Mouse (Mus musculus): ENCODE results near the gene Cacna2d2. TPM values are rescaled to one million over a fixed set of nuclear protein-coding genes. Genes with fewer than 3 reads are reported as not detected.

Gene Cacna2d2
- polyA plus RNA-seq, 1 experiment from 2014 or later: 1.1 TPM

DNA sequence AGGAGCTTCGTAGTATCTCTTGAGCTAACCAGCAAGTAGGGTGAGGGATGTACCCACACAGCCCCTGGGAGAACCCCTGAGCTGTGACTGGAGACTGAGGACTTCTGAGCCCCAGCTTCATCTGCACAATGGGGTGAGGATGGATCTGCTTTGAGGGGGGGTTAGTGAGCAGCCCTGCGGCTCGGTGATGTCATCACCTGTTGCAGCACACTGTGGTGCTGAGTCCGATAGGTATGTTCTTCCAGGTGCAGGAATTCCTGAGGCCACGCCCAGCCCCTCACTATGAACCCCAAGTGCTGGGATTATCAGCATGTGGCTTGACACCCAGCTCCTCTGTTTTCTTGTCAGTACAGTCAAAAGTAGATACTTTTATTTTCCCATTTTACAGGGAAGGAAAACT, 84.3 kb downstream of the Cacna2d2 start:
- H3K27me3 ChIP-seq: 0 out of 2 replicates have a peak, but pooled peaks cover 4% of the 10 kb centered on the region
- no peaks in the 10 kb centered on the region for H3K36me3 ChIP-seq
- no peak overlapping the region for H3K27ac ChIP-seq
- no peaks in the 10 kb centered on the region for H3K9me3 ChIP-seq
- no peak overlapping the region for H3K4me3 ChIP-seq
- 88% methylated on average over 5 of the region's 5 CpGs for WGBS
- ATAC-seq (ENCODE audit: insufficient number of reproducible peaks, insufficient read depth, low FRiP score, low TSS enrichment): no peak
- peaks cover 30% of the 10 kb centered on the region for H3K4me1 ChIP-seq
- H3K4me2 ChIP-seq (replicated peaks): no peak overlapping the region
- no peak overlapping the region for H3K9ac ChIP-seq

DNA sequence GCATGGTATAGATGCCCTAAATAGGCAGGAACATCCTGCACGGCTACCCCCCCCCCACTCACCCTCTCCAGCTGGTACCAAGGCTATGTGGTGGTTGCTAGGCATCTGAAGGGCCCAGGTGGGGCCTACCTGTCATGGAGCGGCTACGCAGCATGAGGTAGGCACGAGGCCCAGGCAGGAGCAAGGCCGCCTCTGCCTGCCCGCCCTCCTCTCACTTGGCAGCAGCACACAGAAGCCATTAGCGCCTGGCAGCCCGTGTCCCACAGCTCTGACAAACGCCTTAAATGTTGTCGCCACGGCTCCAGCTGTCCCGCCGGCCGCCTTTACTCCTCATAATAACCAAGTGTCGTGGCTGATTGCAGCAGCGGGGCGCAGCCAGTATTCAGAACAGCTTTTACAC, 84.9 kb downstream of the Cacna2d2 start:
- peaks cover 24% of the 10 kb centered on the region for H3K4me1 ChIP-seq
- no peak overlapping the region for H3K9ac ChIP-seq
- no peak for ATAC-seq (ENCODE audit: insufficient number of reproducible peaks, insufficient read depth, low FRiP score, low TSS enrichment)
- H3K4me2 ChIP-seq (replicated peaks): no peak overlapping the region
- H3K36me3 ChIP-seq: no peaks in the 10 kb centered on the region
- no peaks in the 10 kb centered on the region for H3K9me3 ChIP-seq
- 79% methylated on average over 17 of the region's 17 CpGs for WGBS
- no peak overlapping the region for H3K27ac ChIP-seq
- no peak overlapping the region for H3K4me3 ChIP-seq
- H3K27me3 ChIP-seq: 0 out of 2 replicates have a peak, but pooled peaks cover 4% of the 10 kb centered on the region

GRCm38 (mm10) chr9:107484766-107485165, 85.4 kb downstream of the Cacna2d2 start:
- peaks cover 20% of the 10 kb centered on the region for H3K4me1 ChIP-seq
- 86% methylated on average over 6 of the region's 6 CpGs for WGBS

GRCm38 (mm10) chr9:107486086-107486485, 86.7 kb downstream of the Cacna2d2 start:
- Histone ChIP-seq H3K36me3 (no peaks in the 10 kb centered on the region), H3K4me3 (no peak overlapping the region), H3K9ac (no peak overlapping the region), H3K27me3 (0 out of 2 replicates have a peak, but pooled peaks cover 4% of the 10 kb centered on the region), H3K9me3 (no peaks in the 10 kb centered on the region), H3K27ac (no peak overlapping the region), H3K4me1 (peaks cover 9% of the 10 kb centered on the region), H3K4me2 (replicated peaks) (no peak overlapping the region)
- no peak for ATAC-seq (ENCODE audit: insufficient number of reproducible peaks, insufficient read depth, low FRiP score, low TSS enrichment)
- WGBS: 58% methylated on average over 10 of the region's 10 CpGs

More at GRCm38 (mm10) chr9:107484766-107485165, 85.4 kb downstream of the Cacna2d2 start:
- Histone ChIP-seq H3K9me3 (no peaks in the 10 kb centered on the region), H3K36me3 (no peaks in the 10 kb centered on the region), H3K4me2 (replicated peaks) (no peak overlapping the region), H3K4me3 (no peak overlapping the region), H3K9ac (no peak overlapping the region), H3K27ac (no peak overlapping the region), H3K27me3 (0 out of 2 replicates have a peak, but pooled peaks cover 4% of the 10 kb centered on the region)
- ATAC-seq (ENCODE audit: insufficient number of reproducible peaks, insufficient read depth, low FRiP score, low TSS enrichment): no peak

GRCm38 (mm10) chr9:107486507-107487225, 87.3 kb downstream of the Cacna2d2 start:
- Histone ChIP-seq H3K4me1 (0 out of 2 replicates have a peak, but pooled peaks cover 5% of the 10 kb centered on the region), H3K36me3 (no peaks in the 10 kb centered on the region), H3K4me3 (no peak overlapping the region), H3K9me3 (no peaks in the 10 kb centered on the region), H3K27ac (no peak overlapping the region), H3K9ac (no peak overlapping the region), H3K27me3 (0 out of 2 replicates have a peak, but pooled peaks cover 4% of the 10 kb centered on the region), H3K4me2 (replicated peaks) (no peak overlapping the region)
- ATAC-seq (ENCODE audit: insufficient number of reproducible peaks, insufficient read depth, low FRiP score, low TSS enrichment): 0 out of 2 replicates have a peak, but pooled peaks have one; percentile 13
- 65% methylated on average over 6 of the region's 6 CpGs for WGBS

DNA sequence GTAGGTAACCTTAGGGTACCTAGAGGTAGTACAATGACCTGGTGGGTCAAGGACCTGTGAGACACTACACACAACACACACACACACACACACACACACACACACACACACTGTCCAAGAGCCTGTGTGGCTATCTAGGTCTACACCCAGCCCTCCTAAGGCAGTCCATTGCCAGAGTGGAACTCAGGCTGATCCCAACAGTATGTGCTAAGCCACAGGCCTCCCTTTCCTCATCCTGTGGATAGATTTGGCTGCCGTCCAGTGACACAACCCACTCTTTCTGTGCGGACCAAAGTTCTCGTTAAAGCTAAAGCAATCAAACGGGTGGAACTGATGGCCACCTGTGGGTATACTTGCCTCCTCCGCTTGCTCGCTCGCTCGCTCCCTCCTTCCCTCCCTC, 90.7 kb downstream of the Cacna2d2 start:
- Histone ChIP-seq H3K4me3 (no peak overlapping the region), H3K9ac (no peak overlapping the region), H3K27me3 (no peaks in the 10 kb centered on the region), H3K27ac (no peak overlapping the region), H3K4me2 (replicated peaks) (no peak overlapping the region), H3K36me3 (no peaks in the 10 kb centered on the region), H3K9me3 (no peaks in the 10 kb centered on the region), H3K4me1 (peaks cover 16% of the 10 kb centered on the region; the same call in 1 of the 2 replicates)
- WGBS: 63% methylated on average over 8 of the region's 8 CpGs
- no peak for ATAC-seq (ENCODE audit: insufficient number of reproducible peaks, insufficient read depth, low FRiP score, low TSS enrichment)

GRCm38 (mm10) chr9:107490625-107491024, 91.2 kb downstream of the Cacna2d2 start:
- H3K4me1 ChIP-seq: peaks cover 15% of the 10 kb centered on the region; the same call in 1 of the 2 replicates
- no peak overlapping the region for H3K9ac ChIP-seq
- no peaks in the 10 kb centered on the region for H3K36me3 ChIP-seq
- WGBS: 51% methylated on average over 5 of the region's 6 CpGs
- no peaks in the 10 kb centered on the region for H3K27me3 ChIP-seq
- no peak overlapping the region for H3K27ac ChIP-seq
- no peak for ATAC-seq (ENCODE audit: insufficient number of reproducible peaks, insufficient read depth, low FRiP score, low TSS enrichment)
- H3K4me3 ChIP-seq: no peak overlapping the region
- H3K9me3 ChIP-seq: no peaks in the 10 kb centered on the region
- no peak overlapping the region for H3K4me2 ChIP-seq (replicated peaks)

DNA sequence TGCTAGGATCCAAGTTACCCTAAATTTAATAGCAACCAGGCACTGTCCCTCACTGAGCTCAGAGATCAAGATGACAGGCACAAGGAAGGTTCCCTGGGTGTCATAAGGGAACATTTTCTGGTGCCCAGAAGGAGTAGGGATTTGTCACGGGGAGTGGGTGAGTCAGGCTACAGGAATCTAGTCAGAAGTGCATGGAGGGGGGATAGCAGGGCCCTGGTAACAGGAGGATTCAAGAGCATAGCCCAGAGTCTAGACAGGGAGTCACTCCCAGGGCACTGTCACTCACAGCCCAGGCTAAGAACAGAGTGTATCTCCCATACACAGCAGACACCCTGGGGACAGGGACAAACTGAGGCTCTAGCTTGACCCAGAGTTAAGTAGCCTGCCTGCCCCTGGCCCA, 94.1 kb downstream of the Cacna2d2 start:
- no peaks in the 10 kb centered on the region for H3K9me3 ChIP-seq
- no peaks in the 10 kb centered on the region for H3K36me3 ChIP-seq
- H3K4me2 ChIP-seq (replicated peaks): no peak overlapping the region
- WGBS: 12% methylated on average over 1 of the region's 1 CpGs
- H3K27ac ChIP-seq: 0 out of 2 replicates have a peak overlapping the region, but pooled peaks have one; percentile 43
- peaks cover 15% of the 10 kb centered on the region; the same call in 1 of the 2 replicates for H3K4me1 ChIP-seq
- 0 out of 2 replicates have a peak, but pooled peaks have one; percentile 7 for ATAC-seq (ENCODE audit: insufficient number of reproducible peaks, insufficient read depth, low FRiP score, low TSS enrichment)
- no peak overlapping the region for H3K4me3 ChIP-seq
- no peaks in the 10 kb centered on the region for H3K27me3 ChIP-seq
- no peak overlapping the region for H3K9ac ChIP-seq

- H3K4me2 ChIP-seq (replicated peaks): no peak overlapping the region
- H3K9me3 ChIP-seq: no peaks in the 10 kb centered on the region
- no peak overlapping the region; the same call in 1 of the 2 replicates for H3K27ac ChIP-seq
- H3K36me3 ChIP-seq: no peaks in the 10 kb centered on the region
- H3K27me3 ChIP-seq: no peaks in the 10 kb centered on the region
- peaks cover 15% of the 10 kb centered on the region; the same call in 1 of the 2 replicates for H3K4me1 ChIP-seq
- WGBS: 68% methylated on average over 12 of the region's 12 CpGs
- H3K4me3 ChIP-seq: no peak overlapping the region
- no peak overlapping the region for H3K9ac ChIP-seq
- no peak for ATAC-seq (ENCODE audit: insufficient number of reproducible peaks, insufficient read depth, low FRiP score, low TSS enrichment)
These were observed 94.8 kb downstream of the Cacna2d2 start for GRCm38 (mm10) chr9:107494238-107494637.

DNA sequence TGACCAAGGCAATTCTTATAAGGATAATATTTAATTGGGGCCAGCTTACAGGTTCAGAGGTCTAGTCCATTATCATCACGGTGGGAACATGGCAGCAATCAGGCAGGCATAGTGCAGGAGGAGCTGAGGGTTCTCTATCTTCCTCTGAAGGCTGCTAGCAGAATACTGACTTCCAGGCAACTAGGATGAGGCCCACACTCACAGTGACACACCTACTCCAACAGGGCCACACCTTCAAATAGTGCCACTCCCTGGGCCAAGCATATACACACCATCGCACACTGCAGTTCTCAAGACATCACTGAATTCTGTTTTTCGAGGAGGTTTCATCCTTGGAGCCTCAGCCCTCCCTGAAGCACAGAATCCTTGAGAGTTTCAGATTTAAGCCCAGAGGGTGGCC, 96.9 kb downstream of the Cacna2d2 start:
- no peak for ATAC-seq (ENCODE audit: insufficient number of reproducible peaks, insufficient read depth, low FRiP score, low TSS enrichment)
- Histone ChIP-seq H3K9me3 (no peaks in the 10 kb centered on the region), H3K4me2 (replicated peaks) (no peak overlapping the region), H3K4me1 (peaks cover 12% of the 10 kb centered on the region; the same call in 1 of the 2 replicates), H3K4me3 (no peak overlapping the region), H3K9ac (no peak overlapping the region), H3K27me3 (no peaks in the 10 kb centered on the region), H3K27ac (no peak overlapping the region), H3K36me3 (no peaks in the 10 kb centered on the region)
- 80% methylated on average over 3 of the region's 3 CpGs for WGBS

- Histone ChIP-seq H3K4me1 (peaks cover 2% of the 10 kb centered on the region; the same call in 1 of the 2 replicates), H3K9me3 (no peaks in the 10 kb centered on the region), H3K36me3 (no peaks in the 10 kb centered on the region), H3K27ac (no peak overlapping the region; the same call in 1 of the 2 replicates), H3K27me3 (no peaks in the 10 kb centered on the region), H3K4me2 (replicated peaks) (no peak overlapping the region), H3K4me3 (no peak overlapping the region), H3K9ac (no peak overlapping the region)
- WGBS: 74% methylated on average over 3 of the region's 3 CpGs
- ATAC-seq (ENCODE audit: insufficient number of reproducible peaks, insufficient read depth, low FRiP score, low TSS enrichment): no peak
These were observed 101.4 kb downstream of the Cacna2d2 start for GRCm38 (mm10) chr9:107500708-107501286.
